Mouse (Mus musculus) heart, adult 10 weeks (tissue): ENCODE data around the gene Rnase13. TPM values are rescaled to one million over a fixed set of nuclear protein-coding genes. Genes with fewer than 3 reads are reported as not detected.

Source experiments
- polyA plus RNA-seq: library from polyadenylated mRNA; stranded (reverse); fragments of 350-450 nt; fragmentation: Illumina TruSeq; extraction: RNeasy Lipid Tissue Mini Kit (QIAGEN cat#74804); gene quantifications from one replicate; pipeline ENCODE4 v1.2.3, GENCODE M21; 2014; ENCODE audit warnings: low read depth, low replicate concordance

Rnase13 gene
- polyA plus RNA-seq, result not detected

GRCm38 (mm10) chr14:51922571-51922865, at the start of gene Rnase13:
TSS of gene Rnase13 (minus strand) at chr14:51922773.

GRCm38 (mm10) chr14:51918125-51918524, 4.4 kb downstream of the Rnase13 start, which contains the start of gene Tppp2:
TSS of gene Tppp2 (plus strand) at chr14:51918425.

GRCm38 (mm10) chr14:51913960-51914762, 8.4 kb downstream of the Rnase13 start, which contains the start of gene Ndrg2:
TSS of gene Ndrg2 (minus strand) at chr14:51914158.

GRCm38 (mm10) chr14:51892191-51892939, 30.2 kb downstream of the Rnase13 start, which contains the start of gene Slc39a2:
TSS of gene Slc39a2 (plus strand) at chr14:51892889.

GRCm38 (mm10) chr14:51884598-51885331, 37.8 kb downstream of the Rnase13 start, which contains the start of gene Mettl17:
TSS of gene Mettl17 (plus strand) at chr14:51884842.

Other genes with a start within 250 kb of the Rnase13 start
- gene Gm17079, start 227.3 kb downstream of the Rnase13 start, polyA plus RNA-seq, result not detected
- gene Gm5800, start 205.6 kb downstream of the Rnase13 start, polyA plus RNA-seq, result not detected
- gene Ang4, start 149.2 kb downstream of the Rnase13 start, polyA plus RNA-seq, result not detected
- gene AY358078, start 122.7 kb downstream of the Rnase13 start, polyA plus RNA-seq, result not detected
- gene Ear6, start 69.1 kb downstream of the Rnase13 start, polyA plus RNA-seq, result not detected
- 23.9 TPM for gene Mettl17, start 37.9 kb downstream of the Rnase13 start, polyA plus RNA-seq
- gene Slc39a2, start 29.9 kb downstream of the Rnase13 start, polyA plus RNA-seq, result 1.2 TPM
- 1,656 TPM for gene Ndrg2, start 8.6 kb downstream of the Rnase13 start, polyA plus RNA-seq
- gene Tppp2, start 4.3 kb downstream of the Rnase13 start, polyA plus RNA-seq, result not detected
- 40.6 TPM for gene Arhgef40, start 61.9 kb upstream of the Rnase13 start, polyA plus RNA-seq
- gene Tmem253, start 92.9 kb upstream of the Rnase13 start, polyA plus RNA-seq, result 5.3 TPM
- 29.1 TPM for gene Zfp219, start 98.0 kb upstream of the Rnase13 start, polyA plus RNA-seq
- not detected for gene Olfr221, start 119.7 kb upstream of the Rnase13 start, polyA plus RNA-seq
- 157 TPM for gene Hnrnpc, start 181.3 kb upstream of the Rnase13 start, polyA plus RNA-seq
- 0.94 TPM for gene Rpgrip1, start 187.9 kb upstream of the Rnase13 start, polyA plus RNA-seq